Mouse (Mus musculus): ENCODE results near the gene Tiprl. TPM values are rescaled to one million over a fixed set of nuclear protein-coding genes. Genes with fewer than 3 reads are reported as not detected.

Gene Tiprl
- 108 TPM for polyA plus RNA-seq (2014; fragmentation: Illumina TruSeq; extraction: RNeasy Lipid Tissue Mini Kit (QIAGEN cat#74804); ENCODE audit: low read depth, low replicate concordance)

DNA sequence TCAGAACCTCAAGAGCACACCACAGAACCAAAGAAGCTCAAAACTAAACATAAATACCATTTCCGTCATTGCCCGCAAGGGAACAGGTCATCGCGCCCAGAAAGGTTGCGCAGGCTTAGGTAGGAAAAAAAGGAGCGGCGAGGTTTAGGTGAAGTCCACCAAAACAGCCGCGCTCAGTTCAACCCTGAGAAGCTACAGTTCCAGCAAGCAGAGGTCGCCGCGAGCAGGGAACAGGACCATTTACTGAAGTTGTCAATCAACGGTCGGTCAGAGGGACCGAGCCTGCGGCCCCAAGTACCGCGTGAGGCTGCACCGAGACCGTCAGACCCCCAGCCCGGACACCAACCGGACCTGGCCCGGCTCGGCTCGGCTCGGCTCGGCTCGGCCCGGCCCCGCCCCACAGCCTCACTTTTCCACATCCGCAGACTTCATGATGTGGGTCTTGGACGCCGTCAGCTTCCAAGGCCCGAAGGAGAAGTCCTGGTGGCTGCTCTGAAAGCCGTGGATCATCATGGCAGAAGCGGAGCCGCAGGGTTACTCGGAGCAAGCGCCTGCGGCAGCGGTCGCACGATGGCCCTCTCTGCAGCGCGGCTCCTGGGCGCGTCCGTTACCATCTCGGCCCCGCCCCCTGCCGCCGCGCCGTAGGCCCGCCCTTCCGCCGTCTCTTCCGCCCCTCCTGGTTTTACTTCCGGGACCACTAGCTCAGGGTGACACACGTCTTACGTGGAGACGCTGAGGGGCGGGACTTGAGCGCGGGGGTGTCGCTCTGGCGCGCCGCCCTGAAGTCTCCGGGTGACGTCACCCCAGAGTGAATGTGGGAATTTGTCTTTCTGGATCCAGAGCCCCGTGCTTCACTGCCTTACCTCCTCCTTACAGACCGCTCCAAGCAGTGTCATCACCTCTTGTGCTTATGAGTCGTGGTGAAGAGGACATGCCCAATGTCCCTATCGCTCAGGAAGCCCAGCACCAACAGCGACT, at the start of gene Tiprl:
Gene Tiprl, minus strand, starts transcription at position 676 of the 978 bp plus-strand sequence.

DNA sequence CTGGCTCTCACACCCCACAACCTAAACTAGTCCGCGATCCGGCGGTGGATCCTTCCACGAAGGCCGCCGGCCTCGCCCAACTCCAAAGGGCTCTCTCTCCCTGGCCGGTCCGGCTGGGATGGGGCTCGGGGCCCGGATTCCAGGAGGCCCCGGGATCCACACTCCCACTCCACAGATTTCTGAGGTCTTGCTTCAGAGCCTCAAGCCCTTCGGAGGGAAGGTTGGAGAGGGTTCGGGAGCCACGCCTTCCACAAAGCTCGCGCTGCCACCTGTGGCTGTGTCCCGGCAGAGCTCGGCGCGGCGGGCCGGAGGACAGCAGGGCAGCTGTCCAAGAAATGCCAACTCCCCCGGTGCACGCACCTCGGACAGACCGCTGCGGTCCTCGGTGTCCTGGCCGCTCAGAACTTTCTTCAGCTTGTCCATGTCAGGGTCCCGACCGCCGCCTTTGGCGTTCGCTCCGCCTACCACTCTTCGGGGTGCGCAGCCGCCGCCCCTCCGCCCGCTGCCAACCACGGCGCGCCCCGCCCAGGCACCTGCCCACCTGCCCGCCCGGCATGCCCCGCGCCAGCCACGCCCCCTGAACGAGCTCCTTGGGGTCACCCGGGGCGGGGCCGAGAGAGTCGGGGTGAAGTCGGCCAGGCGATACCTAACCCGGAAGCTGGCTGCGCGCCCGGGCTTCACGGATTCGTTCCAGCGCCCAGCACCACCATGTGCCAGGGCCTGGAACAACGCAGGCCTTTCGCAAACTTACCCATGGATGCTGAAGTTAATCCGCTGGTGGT, 42.7 kb downstream of the Tiprl start, which contains the start of gene Sft2d2:
Gene Sft2d2, minus strand, starts transcription at position 559 of the 782 bp plus-strand sequence.

Other genes with a start within 250 kb of the Tiprl start
- not detected for gene Tbx19, start 76.2 kb downstream of the Tiprl start, polyA plus RNA-seq (2014; fragmentation: Illumina TruSeq; extraction: RNeasy Lipid Tissue Mini Kit (QIAGEN cat#74804); ENCODE audit: low read depth, low replicate concordance)
- 49.0 TPM for gene Sft2d2, start 42.6 kb downstream of the Tiprl start, polyA plus RNA-seq (2014; fragmentation: Illumina TruSeq; extraction: RNeasy Lipid Tissue Mini Kit (QIAGEN cat#74804); ENCODE audit: low read depth, low replicate concordance)
- gene Gpr161, start 58.8 kb upstream of the Tiprl start, polyA plus RNA-seq (2014; fragmentation: Illumina TruSeq; extraction: RNeasy Lipid Tissue Mini Kit (QIAGEN cat#74804); ENCODE audit: low read depth, low replicate concordance), result 1.1 TPM
- 57.8 TPM for gene Dcaf6, start 223.5 kb upstream of the Tiprl start, polyA plus RNA-seq (2014; fragmentation: Illumina TruSeq; extraction: RNeasy Lipid Tissue Mini Kit (QIAGEN cat#74804); ENCODE audit: low read depth, low replicate concordance)
- 1,574 TPM for gene Mpc2, start 223.6 kb upstream of the Tiprl start, polyA plus RNA-seq (2014; fragmentation: Illumina TruSeq; extraction: RNeasy Lipid Tissue Mini Kit (QIAGEN cat#74804); ENCODE audit: low read depth, low replicate concordance)
- gene Adcy10, start 248.2 kb upstream of the Tiprl start, polyA plus RNA-seq (2014; fragmentation: Illumina TruSeq; extraction: RNeasy Lipid Tissue Mini Kit (QIAGEN cat#74804); ENCODE audit: low read depth, low replicate concordance), result 0.32 TPM